In the genomic region with DNA sequence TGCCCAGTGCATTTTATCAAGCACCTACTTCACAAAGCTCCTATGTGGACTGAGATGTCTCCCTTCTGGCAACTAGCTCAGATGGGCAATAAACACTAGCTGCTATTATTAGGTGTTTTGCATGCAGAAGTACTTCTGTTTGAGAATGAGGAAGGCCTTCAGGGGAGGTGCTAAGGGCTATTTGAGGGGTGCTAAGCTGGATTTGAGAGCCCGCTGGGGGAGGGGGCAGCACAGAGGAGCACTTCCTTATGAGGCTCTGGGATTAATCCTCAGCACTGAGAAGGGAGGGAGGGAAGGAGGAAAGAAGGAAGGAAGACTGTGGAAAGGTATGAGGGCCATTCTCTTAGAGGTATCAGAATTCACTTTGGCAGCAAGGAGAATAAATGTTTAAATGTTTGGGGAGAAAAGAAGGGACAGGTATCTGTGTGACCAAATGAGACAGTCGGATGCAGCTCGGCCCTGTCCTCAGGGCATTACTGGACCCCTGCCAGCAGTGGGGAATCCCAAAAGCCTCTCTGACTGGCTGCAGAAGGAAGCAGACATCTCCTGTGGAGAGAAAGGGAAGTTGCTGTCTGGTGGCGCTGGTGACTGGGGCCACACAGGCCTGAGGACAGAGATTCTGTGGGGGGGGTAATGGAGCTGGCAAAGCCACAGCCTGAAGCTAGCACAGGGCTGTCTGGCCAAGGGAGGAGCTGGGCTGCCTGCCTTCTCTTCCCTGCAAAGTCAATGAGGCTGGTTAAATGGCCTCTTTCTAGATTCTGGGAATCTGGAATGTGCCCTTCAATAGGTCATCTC, we compare ENCODE assay signal across 8 mouse cellular contexts. TPM values are rescaled to one million over a fixed set of nuclear protein-coding genes. Genes with fewer than 3 reads are reported as not detected.
DNase-seq lines count a peak whose midpoint lies in the region; ATAC-seq lines count a peak whose summit lies in the region.

No protein-coding gene starts in this region.

- peak; percentile 25 for DNase-seq in ovary, postnatal 36 days (ENCODE audit: low spot score)
- no peak for DNase-seq in ovary, postnatal 14 days (ENCODE audit: low spot score)
- DNase-seq in cerebellum, adult 8-10 months: peak; percentile 15
- DNase-seq in heart, adult 8-10 months (ENCODE audit: low spot score): peak; percentile 24
- peak; percentile 33 to 34 for DNase-seq in kidney, adult 8-10 months
- peak; percentile 41 for DNase-seq in lung, postnatal 25 days (ENCODE audit: low spot score)
- no peak for DNase-seq in embryo, embryonic 10.5 days (ENCODE audit: low spot score)

- H3K4me1 ChIP-seq in stomach, embryonic 15.5 days: 0 out of 2 replicates have a peak, but pooled peaks cover 2% of the 10 kb centered on the region

- H3K4me2 ChIP-seq in stomach, embryonic 15.5 days: no peak overlapping the region

- H3K27me3 ChIP-seq in stomach, embryonic 15.5 days (replicated peaks): no peaks in the 10 kb centered on the region

- no peaks in the 10 kb centered on the region for H3K36me3 ChIP-seq in stomach, embryonic 15.5 days

- H3K27ac ChIP-seq in stomach, embryonic 15.5 days: peak overlapping the region; percentile 23; the same call in 1 of the 2 replicates

- 29% methylated on average over 4 of the region's 4 CpGs for WGBS in stomach, embryonic 15.5 days

- no peak overlapping the region for H3K9ac ChIP-seq in stomach, embryonic 15.5 days

- peak; percentile 39; the same call in 1 of the 2 replicates for ATAC-seq in stomach, embryonic 15.5 days (ENCODE audit: insufficient read depth, low FRiP score, low read depth)

- no peaks in the 10 kb centered on the region for H3K9me3 ChIP-seq in stomach, embryonic 15.5 days

- H3K4me3 ChIP-seq in stomach, embryonic 15.5 days (replicated peaks): no peak overlapping the region

RNA-seq across cellular contexts. Expression of gene Ptp4a2, which starts 28.9 kb away (rescaled TPM):
- total RNA-seq in heart, adult 8-10 months (2022): 100 to 1,000 TPM; 196 to 239 (median 228) TPM
- 318 and 349 TPM in 2 replicates for polyA plus RNA-seq in stomach, embryonic 15.5 days (2015; fragmentation: Nextera tagmentation; extraction: Ambion mirVana)

RNA-seq across cellular contexts. Expression of gene Khdrbs1, which starts 40.0 kb away (rescaled TPM):
- total RNA-seq in heart, adult 8-10 months (2022): 10 to 100 TPM; 33.9 to 38.6 (median 37.7) TPM
- polyA plus RNA-seq in stomach, embryonic 15.5 days (2015; fragmentation: Nextera tagmentation; extraction: Ambion mirVana): 91.4 and 96.2 TPM in 2 replicates

Comparison
In these comparisons a context has a peak if more than half of its experiments do, and no peak if none do; other contexts are left out.
1. DNase-seq: peak in ovary, postnatal 36 days (single experiment), cerebellum, adult 8-10 months (single experiment), heart, adult 8-10 months (single experiment), kidney, adult 8-10 months (2 of 2) and lung, postnatal 25 days (single experiment); none in ovary, postnatal 14 days (single experiment) and embryo, embryonic 10.5 days (single experiment).